Mouse (Mus musculus) forebrain, embryonic 11.5 days (tissue): ENCODE results near the gene Zfp653. TPM values are rescaled to one million over a fixed set of nuclear protein-coding genes. Genes with fewer than 3 reads are reported as not detected.
"Not testable (repeated sequence)": the region's sequence is repeated elsewhere in the genome, so short reads cannot be mapped to it uniquely, and the experiment has no call there.

Experiments used
- ATAC-seq: fragments of 200-750 bp; cut with Nextera tagmentation; replicated peaks from 2 replicates; pipeline ENCODE4 v1.8.0; 2017; ENCODE audit warnings: moderate TSS enrichment; ENCODE audit not compliant: low FRiP score
- DNase-seq: peaks from one replicate; pipeline ENCODE4 v3.0.0-alpha.2; 2017; ENCODE audit warnings: low spot score
- H3K27ac ChIP-seq: fragments of 300-500 bp; sonication (generic); 2 replicates; pipeline ENCODE4 v1.5.1; 2014; ENCODE audit warnings: low read depth, low read length
- H3K27me3 ChIP-seq: fragments of 300-500 bp; sonication (generic); 2 replicates; pipeline ENCODE4 v1.6.1; 2014; ENCODE audit warnings: mild to moderate bottlenecking, low read length, mixed read lengths; ENCODE audit not compliant: control insufficient read depth, insufficient read depth
- H3K36me3 ChIP-seq: fragments of 300-500 bp; sonication (generic); 2 replicates; pipeline ENCODE4 v1.6.1; 2014; ENCODE audit warnings: mild to moderate bottlenecking, low read length, moderate library complexity, mixed read lengths; ENCODE audit not compliant: control insufficient read depth, insufficient read depth
- H3K4me1 ChIP-seq: fragments of 300-500 bp; sonication (generic); replicated peaks from 2 replicates; pipeline ENCODE4 v1.6.1; 2014; ENCODE audit warnings: low read length, mixed read lengths; ENCODE audit not compliant: control insufficient read depth, insufficient read depth
- H3K4me2 ChIP-seq: fragments of 300-500 bp; sonication (generic); 2 replicates; pipeline ENCODE4 v1.6.1; 2014; ENCODE audit warnings: low read depth, mild to moderate bottlenecking, low read length, moderate library complexity, mixed read lengths; ENCODE audit not compliant: severe bottlenecking
- H3K4me3 ChIP-seq: fragments of 300-500 bp; sonication (generic); 2 replicates; pipeline ENCODE4 v1.5.1; 2014; ENCODE audit warnings: low read depth, low read length
- H3K9ac ChIP-seq: fragments of 300-500 bp; sonication (generic); 2 replicates; pipeline ENCODE4 v1.6.1; 2014; ENCODE audit warnings: low read length
- H3K9me3 ChIP-seq: fragments of 300-500 bp; sonication (generic); 2 replicates; pipeline ENCODE4 v1.6.1; 2016; ENCODE audit warnings: low read length, mixed read lengths; ENCODE audit not compliant: control insufficient read depth
- WGBS: fragments of 180-500 bp; shearing (Covaris S2); extraction: QIAGEN DNeasy Blood & Tissue Kit; methylation state at CpG from one replicate; pipeline ENCODE4 v1.1.7; 2014; 5-methylcytosine and 5-hydroxymethylcytosine counted together
- polyA plus RNA-seq: library from polyadenylated mRNA; unstranded; fragments of >200 nt; fragmentation: Nextera tagmentation; extraction: Ambion mirVana; gene quantifications from 2 replicates; pipeline ENCODE4 v1.2.1, GENCODE M21; 2014

Zfp653 gene
- polyA plus RNA-seq, 1 experiment from 2014 or later, result 11.8 TPM

GRCm38 (mm10) chr9:22084667-22085021, 13.5 kb upstream of the Zfp653 start:
- ATAC-seq, result no peak; the same call in 1 of the 2 replicates
- no peak overlapping the region for H3K27ac ChIP-seq
- 34% methylated on average over 4 of the region's 4 CpGs for WGBS

GRCm38 (mm10) chr9:22076223-22076622, 5.0 kb upstream of the Zfp653 start:
- ATAC-seq, result no peak
- Histone ChIP-seq H3K4me3 (no peak overlapping the region), H3K9ac (no peak overlapping the region), H3K27me3 (no peaks in the 10 kb centered on the region), H3K9me3 (no peaks in the 10 kb centered on the region), H3K36me3 (no peaks in the 10 kb centered on the region), H3K4me2 (no peak overlapping the region), H3K27ac (no peak overlapping the region), H3K4me1 (0 out of 2 replicates have a peak, but pooled peaks cover 3% of the 10 kb centered on the region)
- WGBS, result 95% methylated on average over 23 of the region's 23 CpGs
- no peak for DNase-seq

More at GRCm38 (mm10) chr9:22084667-22085021, 13.5 kb upstream of the Zfp653 start:
- Histone ChIP-seq H3K4me1 (peaks cover 2% of the 10 kb centered on the region; the same call in 1 of the 2 replicates), H3K9me3 (no peaks in the 10 kb centered on the region), H3K4me2 (peak overlapping the region; percentile 69), H3K4me3 (peak overlapping the region; percentile 79), H3K9ac (peak overlapping the region; percentile 74), H3K27me3 (no peaks in the 10 kb centered on the region), H3K36me3 (no peaks in the 10 kb centered on the region)
- no peak for DNase-seq

GRCm38 (mm10) chr9:22075778-22076177, 4.6 kb upstream of the Zfp653 start:
- not testable (repeated sequence) for ATAC-seq

GRCm38 (mm10) chr9:22072276-22072675, 1.1 kb upstream of the Zfp653 start:
- 95% methylated on average over 4 of the region's 4 CpGs for WGBS
- H3K9me3 ChIP-seq, result no peaks in the 10 kb centered on the region
- H3K27me3 ChIP-seq, result no peaks in the 10 kb centered on the region
- no peak overlapping the region for H3K9ac ChIP-seq
- no peaks in the 10 kb centered on the region; the same call in 1 of the 2 replicates for H3K36me3 ChIP-seq
- DNase-seq (no peak), ATAC-seq (no peak)
- H3K4me3 ChIP-seq, result no peak overlapping the region
- no peak overlapping the region for H3K27ac ChIP-seq
- H3K4me1 ChIP-seq, result peaks cover 7% of the 10 kb centered on the region; the same call in 1 of the 2 replicates
- H3K4me2 ChIP-seq, result no peak overlapping the region

More at GRCm38 (mm10) chr9:22075778-22076177, 4.6 kb upstream of the Zfp653 start:
- H3K9ac ChIP-seq, H3K4me3 ChIP-seq, H3K27ac ChIP-seq, H3K4me2 ChIP-seq, DNase-seq, H3K36me3 ChIP-seq, H3K9me3 ChIP-seq, H3K4me1 ChIP-seq, H3K27me3 ChIP-seq: not testable (repeated sequence)
- WGBS, result 80% methylated on average over 5 of the region's 5 CpGs

- H3K4me1 ChIP-seq, result peaks cover 7% of the 10 kb centered on the region; the same call in 1 of the 2 replicates
- peak overlapping the region; percentile 46 for H3K4me2 ChIP-seq
- no peaks in the 10 kb centered on the region for H3K9me3 ChIP-seq
- peaks cover 6% of the 10 kb centered on the region for H3K36me3 ChIP-seq
- no peaks in the 10 kb centered on the region for H3K27me3 ChIP-seq
- ATAC-seq (peak; percentile 6; the same call in 1 of the 2 replicates), DNase-seq (no peak)
- H3K27ac ChIP-seq, result no peak overlapping the region
- H3K4me3 ChIP-seq, result peak overlapping the region; percentile 84
- H3K9ac ChIP-seq, result no peak overlapping the region
- WGBS, result 66% methylated on average over 4 of the region's 4 CpGs
These were observed 1.2 kb downstream of the Zfp653 start for GRCm38 (mm10) chr9:22069881-22070553.

GRCm38 (mm10) chr9:22067195-22067594, 4.0 kb downstream of the Zfp653 start:
- Histone ChIP-seq H3K27me3 (no peaks in the 10 kb centered on the region), H3K4me2 (no peak overlapping the region), H3K9me3 (no peaks in the 10 kb centered on the region), H3K4me3 (no peak overlapping the region), H3K27ac (no peak overlapping the region), H3K9ac (no peak overlapping the region), H3K4me1 (peaks cover 7% of the 10 kb centered on the region; the same call in 1 of the 2 replicates), H3K36me3 (peaks cover 12% of the 10 kb centered on the region)
- DNase-seq, result no peak
- ATAC-seq, result no peak
- 88% methylated on average over 5 of the region's 5 CpGs for WGBS

- H3K4me2 ChIP-seq, result no peak overlapping the region
- H3K9me3 ChIP-seq, result no peaks in the 10 kb centered on the region
- DNase-seq, result peak; percentile 71
- peaks cover 4% of the 10 kb centered on the region; the same call in 1 of the 2 replicates for H3K4me1 ChIP-seq
- 80% methylated on average over 3 of the region's 3 CpGs for WGBS
- no peak for ATAC-seq
- peaks cover 12% of the 10 kb centered on the region for H3K36me3 ChIP-seq
- H3K9ac ChIP-seq, result no peak overlapping the region
- no peak overlapping the region for H3K27ac ChIP-seq
- H3K27me3 ChIP-seq, result no peaks in the 10 kb centered on the region
- H3K4me3 ChIP-seq, result no peak overlapping the region
These were observed 4.7 kb downstream of the Zfp653 start for GRCm38 (mm10) chr9:22066433-22066832.

- Histone ChIP-seq H3K9me3 (no peaks in the 10 kb centered on the region), H3K4me3 (no peak overlapping the region), H3K4me2 (no peak overlapping the region), H3K27me3 (no peaks in the 10 kb centered on the region), H3K27ac (no peak overlapping the region), H3K4me1 (peaks cover 4% of the 10 kb centered on the region; the same call in 1 of the 2 replicates), H3K9ac (no peak overlapping the region), H3K36me3 (peaks cover 12% of the 10 kb centered on the region)
- DNase-seq (no peak), ATAC-seq (no peak)
- 97% methylated on average over 11 of the region's 11 CpGs for WGBS
These were observed 5.5 kb downstream of the Zfp653 start for GRCm38 (mm10) chr9:22065642-22066041.

GRCm38 (mm10) chr9:22064341-22064740, 6.8 kb downstream of the Zfp653 start:
- H3K4me3 ChIP-seq, result no peak overlapping the region
- no peak overlapping the region for H3K27ac ChIP-seq
- no peak for DNase-seq
- peaks cover 12% of the 10 kb centered on the region for H3K36me3 ChIP-seq
- no peak overlapping the region for H3K4me2 ChIP-seq
- H3K9me3 ChIP-seq, result no peaks in the 10 kb centered on the region
- 87% methylated on average over 3 of the region's 3 CpGs for WGBS
- no peak for ATAC-seq
- H3K27me3 ChIP-seq, result no peaks in the 10 kb centered on the region
- H3K9ac ChIP-seq, result no peak overlapping the region
- no peaks in the 10 kb centered on the region for H3K4me1 ChIP-seq
